Mouse (Mus musculus) olfactory bulb, adult 2 months (tissue): Measurements from ENCODE around the gene Sel1l. TPM values are rescaled to one million over a fixed set of nuclear protein-coding genes. Genes with fewer than 3 reads are reported as not detected.
"Not testable (repeated sequence)": the region's sequence is repeated elsewhere in the genome, so short reads cannot be mapped to it uniquely, and the experiment has no call there.

ENCODE experiments used
- H3K27ac ChIP-seq: fragments of 200-500 bp; 2 replicates; pipeline ENCODE4 v1.5.1; 2012; ENCODE audit warnings: low read depth, low read length; ENCODE audit not compliant: insufficient read depth
- H3K4me1 ChIP-seq: fragments of 200-500 bp; 2 replicates; pipeline ENCODE4 v1.6.1; 2012; ENCODE audit warnings: low read length; ENCODE audit not compliant: control insufficient read depth, insufficient read depth
- H3K4me3 ChIP-seq: fragments of 200-500 bp; 2 replicates; pipeline ENCODE4 v1.5.1; 2012; ENCODE audit warnings: mild to moderate bottlenecking, low read depth, low read length, moderate library complexity; ENCODE audit not compliant: insufficient read depth
- CTCF ChIP-seq: fragments of 200-500 bp; IDR thresholded peaks from 2 replicates; pipeline ENCODE4 v1.5.1; 2012; ENCODE audit warnings: low read depth, mild to moderate bottlenecking, low read length, moderate library complexity; ENCODE audit not compliant: insufficient read depth
- POLR2A ChIP-seq: fragments of 200-500 bp; IDR thresholded peaks from 2 replicates; pipeline ENCODE4 v1.6.1; 2012; ENCODE audit warnings: mild to moderate bottlenecking, low read depth, low read length, moderate library complexity; ENCODE audit not compliant: insufficient read depth
- WGBS: fragments of 180-500 bp; shearing (Covaris S2); methylation state at CpG from one replicate; pipeline ENCODE4 v1.1.7; 2018; 5-methylcytosine and 5-hydroxymethylcytosine counted together
- polyA plus RNA-seq: library from polyadenylated mRNA; stranded (reverse); fragments of >200 nt; gene quantifications from 2 replicates; pipeline ENCODE4 v1.2.4, GENCODE M21; 2012; ENCODE audit warnings: low replicate concordance; ENCODE audit not compliant: missing spikeins, insufficient read depth, insufficient read length

Sel1l gene
- polyA plus RNA-seq, 1 experiment, result 256 TPM

- WGBS, result 88% methylated on average over 4 of the region's 4 CpGs
- Histone ChIP-seq H3K27ac (no peak overlapping the region), H3K4me1 (no peaks in the 10 kb centered on the region), H3K4me3 (no peak overlapping the region)
- no peak for TF ChIP-seq CTCF
- TF ChIP-seq POLR2A, result no peak
Measured at GRCm38 (mm10) chr12:91791822-91792221, 57.1 kb downstream of the Sel1l start.

- Histone ChIP-seq H3K27ac (no peak overlapping the region), H3K4me1 (peaks cover 6% of the 10 kb centered on the region), H3K4me3 (no peak overlapping the region)
- TF ChIP-seq CTCF, result no peak
- WGBS, result 55% methylated on average over 6 of the region's 6 CpGs
Measured at GRCm38 (mm10) chr12:91789801-91790200, 59.2 kb downstream of the Sel1l start.

GRCm38 (mm10) chr12:91788446-91788845, 60.5 kb downstream of the Sel1l start:
- H3K27ac ChIP-seq, H3K4me3 ChIP-seq, H3K4me1 ChIP-seq: not testable (repeated sequence)
- 70% methylated on average over 3 of the region's 3 CpGs for WGBS

GRCm38 (mm10) chr12:91787959-91788437, 61.0 kb downstream of the Sel1l start, which contains the start of gene Ston2:
Gene Ston2 (minus strand): TSS chr12:91788387.
- Histone ChIP-seq H3K4me1 (peaks cover 6% of the 10 kb centered on the region), H3K27ac (no peak within 1 kb of the TSS), H3K4me3 (no peak within 1 kb of the TSS)
- 91% methylated on average over 9 of the region's 9 CpGs for WGBS
- TF ChIP-seq CTCF (no peak), POLR2A (no peak)

- TF ChIP-seq CTCF (no peak), POLR2A (no peak)
- H3K27ac ChIP-seq, result no peak overlapping the region; the same call in 1 of the 2 replicates
- 49% methylated on average over 10 of the region's 10 CpGs for WGBS
- peaks cover 6% of the 10 kb centered on the region for H3K4me1 ChIP-seq
- no peak overlapping the region for H3K4me3 ChIP-seq
Measured at GRCm38 (mm10) chr12:91786355-91786754, 62.6 kb downstream of the Sel1l start.

- Histone ChIP-seq H3K27ac (no peak overlapping the region), H3K4me1 (peaks cover 7% of the 10 kb centered on the region), H3K4me3 (no peak overlapping the region)
- WGBS, result 95% methylated on average over 5 of the region's 5 CpGs
- no peak for TF ChIP-seq POLR2A
- TF ChIP-seq CTCF, result no peak
Measured at GRCm38 (mm10) chr12:91781432-91781831, 67.5 kb downstream of the Sel1l start.

GRCm38 (mm10) chr12:91780531-91780930, 68.4 kb downstream of the Sel1l start:
- Histone ChIP-seq H3K4me3 (no peak overlapping the region), H3K27ac (no peak overlapping the region), H3K4me1 (peaks cover 7% of the 10 kb centered on the region)
- TF ChIP-seq CTCF (no peak), POLR2A (no peak)
- WGBS, result 91% methylated on average over 3 of the region's 3 CpGs

- peak overlapping the region; percentile 79 for H3K4me3 ChIP-seq
- H3K4me1 ChIP-seq, result peaks cover 11% of the 10 kb centered on the region
- H3K27ac ChIP-seq, result no peak overlapping the region
- TF ChIP-seq POLR2A, result peak; percentile 34; the same call in 1 of the 2 replicates
- no peak for TF ChIP-seq CTCF
- WGBS, result 1% methylated on average over 35 of the region's 35 CpGs
Measured at GRCm38 (mm10) chr12:91779004-91779365, 70.0 kb downstream of the Sel1l start.

- Histone ChIP-seq H3K27ac (0 out of 2 replicates have a peak overlapping the region, but pooled peaks have one; percentile 20), H3K4me3 (peak overlapping the region; percentile 79), H3K4me1 (peaks cover 11% of the 10 kb centered on the region)
- 2% methylated on average over 50 of the region's 51 CpGs for WGBS
- no peak for TF ChIP-seq CTCF
- no peak for TF ChIP-seq POLR2A
Measured at GRCm38 (mm10) chr12:91778211-91779003, 70.5 kb downstream of the Sel1l start.

- TF ChIP-seq CTCF (no peak), POLR2A (no peak)
- peaks cover 11% of the 10 kb centered on the region for H3K4me1 ChIP-seq
- 85% methylated on average over 5 of the region's 5 CpGs for WGBS
- no peak overlapping the region for H3K27ac ChIP-seq
- no peak overlapping the region for H3K4me3 ChIP-seq
Measured at GRCm38 (mm10) chr12:91776342-91776741, 72.6 kb downstream of the Sel1l start.
